Mouse (Mus musculus) hindlimb bud, embryonic 11.5 days (tissue): ENCODE data around the gene Galnt17.

Experiments
- DNase-seq: peaks from one replicate; pipeline ENCODE4 v3.0.0-alpha.2; 2012; ENCODE audit warnings: low read depth, low spot score; ENCODE audit errors: extremely low spot score

Galnt17 gene

DNA sequence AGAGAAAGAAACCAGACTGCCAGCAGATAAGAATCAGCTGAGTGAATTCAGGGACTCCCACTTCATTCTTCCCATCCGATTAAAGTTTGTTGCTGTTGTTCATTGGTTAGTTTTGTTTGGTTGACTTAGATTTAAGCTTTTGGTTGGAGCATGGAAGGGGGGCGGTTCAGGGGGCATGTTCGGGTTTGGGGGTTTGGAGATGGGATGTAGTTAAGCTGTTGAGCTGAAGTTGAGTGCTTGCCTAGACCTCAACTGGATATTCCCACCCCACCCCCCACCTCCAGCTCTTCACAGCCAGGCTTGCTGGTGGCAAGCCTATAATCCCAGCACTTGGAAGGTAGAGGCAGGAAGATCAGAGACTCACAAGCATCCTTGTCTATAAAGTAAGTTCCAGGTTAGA, at the start of gene Galnt17:
Gene Galnt17 (minus strand): TSS at position 101 of the 400 bp plus-strand sequence.
- DNase-seq, result no peak

DNA sequence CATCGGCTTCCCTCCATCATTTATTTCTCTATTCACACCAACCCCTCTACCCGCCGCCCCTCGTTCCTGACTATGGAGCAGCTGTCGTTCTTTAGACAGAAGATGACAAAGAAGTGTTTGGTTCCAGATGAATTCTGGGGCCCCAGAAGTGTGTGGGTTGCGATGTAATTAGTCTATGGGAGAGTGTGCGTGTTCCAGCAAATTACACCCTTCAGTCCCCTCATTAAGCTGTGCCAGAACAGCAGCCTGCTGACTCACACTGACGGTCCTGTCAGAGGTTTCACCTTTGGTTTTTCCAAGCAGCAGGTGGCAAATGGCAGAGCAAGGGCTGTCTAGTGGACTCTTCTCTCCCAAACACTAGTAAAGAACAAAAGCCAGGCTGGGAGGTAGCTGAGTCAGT, 26.2 kb upstream of the Galnt17 start:
- DNase-seq, result no peak

DNA sequence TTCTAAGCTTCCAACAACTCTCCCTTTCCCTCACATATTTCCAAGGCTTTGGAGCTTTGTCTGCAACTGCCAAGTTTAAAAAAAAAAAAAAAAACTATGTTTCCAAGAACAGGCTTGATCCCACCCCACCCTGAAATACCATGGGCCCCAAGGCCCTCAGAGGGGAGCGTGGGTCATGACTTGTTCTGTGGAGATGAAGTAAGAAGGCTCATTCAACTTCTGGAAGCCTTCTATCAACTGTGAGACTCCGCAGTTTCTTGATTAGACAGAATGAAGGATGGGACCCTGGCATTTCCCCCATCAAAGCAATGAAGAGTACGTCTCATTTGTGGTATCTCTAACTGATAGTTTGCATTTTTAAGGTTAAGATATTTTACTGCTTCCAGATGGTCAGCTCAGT, 13.0 kb upstream of the Galnt17 start:
- no peak for DNase-seq

DNA sequence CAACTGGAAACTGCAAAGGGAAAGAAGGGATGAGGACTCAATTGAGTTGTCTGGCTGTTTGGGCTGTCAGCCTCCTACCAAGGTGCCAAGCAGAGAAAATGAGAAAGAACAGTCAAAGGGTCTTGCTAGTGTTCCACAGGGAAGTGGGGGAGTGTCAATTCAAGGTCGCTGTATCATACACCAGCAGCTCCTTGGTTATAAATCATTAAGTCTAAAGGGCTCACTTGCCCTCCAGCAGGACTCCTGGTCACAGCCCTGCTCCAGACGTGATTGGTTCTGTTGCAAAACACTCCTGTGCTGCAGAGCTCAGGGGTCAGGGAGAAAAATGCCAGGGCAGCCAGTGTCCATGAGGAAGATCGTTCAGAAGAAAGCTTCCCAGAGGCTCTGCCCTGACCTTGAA, 11.3 kb upstream of the Galnt17 start:
- DNase-seq, result no peak

DNA sequence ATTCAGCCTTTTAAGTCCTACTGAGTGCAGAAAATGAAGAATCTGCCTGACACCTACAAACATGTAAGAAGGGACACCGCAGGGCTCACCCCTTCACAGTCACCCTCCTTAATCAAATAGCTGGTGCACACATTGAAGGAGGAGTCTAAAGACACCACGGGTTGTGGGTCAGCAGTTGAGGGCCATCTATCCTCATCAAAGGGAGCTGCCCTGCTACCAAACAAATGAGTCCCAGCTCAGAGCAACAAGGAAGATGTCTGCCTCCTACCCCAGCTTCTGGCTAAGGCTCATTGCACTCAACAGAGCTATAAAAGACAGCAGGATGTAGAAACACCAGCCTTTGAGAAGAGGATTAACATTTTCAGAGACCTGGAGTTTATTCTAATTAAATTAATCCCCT, 10.8 kb upstream of the Galnt17 start:
- no peak for DNase-seq

DNA sequence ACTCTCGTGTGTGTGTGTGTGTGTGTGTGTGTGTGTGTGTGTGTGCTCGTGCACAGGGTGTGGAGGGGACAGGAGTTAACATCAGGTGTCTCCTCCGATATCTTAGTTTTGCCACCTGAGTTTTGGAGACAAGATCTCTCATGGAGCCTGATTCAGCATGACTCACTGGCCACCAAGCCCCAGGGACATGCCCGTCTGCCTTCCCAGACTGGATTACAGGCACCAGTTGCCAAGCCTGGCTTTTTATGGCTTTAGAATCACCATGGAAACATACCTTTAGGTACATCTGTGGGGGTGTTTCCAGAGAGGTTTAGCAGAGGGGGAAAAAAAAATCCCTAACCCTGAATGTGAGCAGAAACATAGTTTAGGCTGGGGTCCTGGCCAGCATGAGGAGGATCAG, 6.7 kb upstream of the Galnt17 start:
- no peak for DNase-seq

DNA sequence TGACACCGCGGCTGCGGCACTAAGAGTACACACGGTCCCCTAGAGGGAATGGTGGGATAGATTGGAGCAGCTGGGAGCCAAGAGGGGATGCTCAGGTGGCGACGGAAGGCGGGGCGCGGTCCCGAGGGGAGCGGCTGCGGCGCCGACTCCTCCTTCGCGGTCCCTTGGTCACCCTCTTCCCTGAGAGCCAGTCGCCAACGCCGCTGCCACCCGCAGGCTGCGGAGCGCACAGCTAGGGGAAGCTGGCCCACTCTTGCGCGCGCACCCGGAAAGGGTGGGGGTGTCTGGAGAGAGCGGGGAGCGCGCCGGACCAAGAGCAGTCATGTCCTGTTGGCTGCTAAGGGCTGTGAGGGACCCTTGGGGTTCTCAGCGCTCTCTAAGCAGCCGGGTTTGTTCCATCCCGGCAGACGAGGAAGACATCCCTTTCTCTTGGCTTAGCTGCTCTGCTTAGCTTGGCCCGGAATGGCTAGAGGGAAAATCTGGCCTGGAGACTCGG, 593 bp downstream of the Galnt17 start:
- DNase-seq, result peak; percentile 24

DNA sequence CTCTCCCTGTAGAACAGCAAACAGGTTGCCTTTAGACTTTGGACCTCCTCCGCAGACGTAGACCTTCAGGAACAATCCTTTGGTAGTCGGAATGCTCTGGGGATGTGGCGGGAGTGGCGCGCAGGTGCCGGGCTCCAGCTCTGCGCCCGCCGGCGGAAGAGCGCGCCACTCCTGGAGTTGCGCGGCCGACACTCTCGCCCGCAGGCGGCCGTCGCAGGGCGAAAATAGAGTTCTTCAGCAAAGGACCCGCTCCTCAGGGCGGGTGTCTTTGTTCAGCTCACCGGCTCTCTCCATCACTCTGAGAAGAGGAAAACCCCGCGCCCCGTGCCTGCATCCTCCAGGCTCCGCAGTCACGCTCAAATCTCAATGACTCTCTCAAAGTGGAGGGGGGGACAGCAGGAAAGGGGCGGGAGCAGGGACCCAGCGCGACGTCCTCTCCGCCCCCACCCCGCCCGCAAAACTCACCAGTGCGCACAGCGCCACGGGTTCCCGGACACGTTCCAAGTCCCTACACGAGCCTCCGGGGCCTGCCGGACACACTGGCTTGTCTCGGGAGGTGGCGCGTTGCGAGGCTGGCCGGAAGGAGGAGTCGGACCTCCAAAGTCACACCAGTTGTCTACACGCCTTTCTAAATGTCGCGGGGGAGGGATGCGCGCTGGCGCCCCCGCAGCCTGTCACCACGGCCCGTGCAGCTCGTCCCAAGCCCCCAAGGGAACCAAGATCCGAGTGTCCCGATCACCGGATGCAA, 1.2 kb downstream of the Galnt17 start:
- DNase-seq, result no peak

DNA sequence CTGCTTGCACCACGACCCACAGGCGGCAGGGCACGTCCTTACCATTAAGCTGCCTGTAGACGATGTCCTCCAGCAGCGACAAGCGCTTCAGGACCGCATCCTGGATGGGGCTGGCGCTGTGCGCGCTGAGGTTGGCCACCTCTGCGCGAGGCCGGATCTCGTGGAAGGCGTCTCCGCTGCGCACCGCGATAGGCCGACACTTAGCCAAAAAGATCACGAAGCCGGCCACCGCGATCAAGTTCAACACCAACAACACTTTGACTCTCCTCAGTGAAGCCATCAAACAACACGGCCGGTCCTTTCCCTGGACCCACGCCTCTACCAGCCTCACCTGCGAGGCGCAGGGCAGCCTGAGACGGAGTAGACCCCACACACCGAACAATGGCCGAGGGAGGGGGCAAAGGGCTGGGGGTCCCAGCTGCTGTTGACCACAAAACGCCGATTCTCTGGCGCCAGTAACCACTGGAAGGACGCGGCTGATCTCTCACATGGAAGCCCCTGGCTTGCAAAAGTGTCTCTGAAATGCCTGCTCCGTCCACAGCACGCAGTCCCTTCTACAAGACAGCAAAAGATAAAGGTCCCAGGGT, 1.9 kb downstream of the Galnt17 start:
- no peak for DNase-seq

DNA sequence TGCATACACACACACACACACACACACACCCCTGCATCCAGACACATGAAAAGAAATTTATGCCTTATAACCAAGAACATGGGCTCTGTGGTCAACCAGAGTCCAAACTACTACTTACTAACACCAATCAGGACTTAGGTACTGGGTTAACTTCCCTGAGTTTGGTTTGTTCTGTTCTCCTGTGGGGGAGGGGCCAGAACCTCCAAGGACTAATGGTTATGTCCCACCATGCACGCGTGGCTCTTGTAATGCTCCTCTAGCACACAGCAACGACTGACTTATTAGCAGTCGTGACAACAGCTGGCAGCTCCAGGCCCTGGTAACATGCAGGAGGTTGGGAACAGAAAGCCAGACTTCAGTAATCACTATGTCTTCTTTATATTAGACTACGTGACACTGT, 3.1 kb downstream of the Galnt17 start:
- no peak for DNase-seq

DNA sequence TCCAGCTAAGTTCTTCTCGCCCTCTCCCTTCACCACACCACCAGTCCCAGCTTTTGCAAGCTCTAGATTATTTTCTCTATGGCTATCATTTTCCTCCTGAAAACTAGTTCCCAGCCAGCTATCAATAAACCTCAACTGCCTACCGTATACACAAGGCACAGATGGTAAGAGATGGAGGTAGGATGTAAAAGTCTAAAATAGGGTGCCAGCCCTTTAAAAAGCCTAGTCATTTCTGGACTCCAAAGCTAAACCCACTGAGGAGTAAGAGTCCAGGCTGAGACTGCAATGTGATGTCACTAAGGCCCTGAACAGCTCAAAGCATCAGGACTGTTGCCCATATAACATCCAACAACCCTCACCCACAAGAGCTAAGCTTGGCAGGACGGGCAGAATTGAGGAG, 6.8 kb downstream of the Galnt17 start:
- DNase-seq, result no peak

DNA sequence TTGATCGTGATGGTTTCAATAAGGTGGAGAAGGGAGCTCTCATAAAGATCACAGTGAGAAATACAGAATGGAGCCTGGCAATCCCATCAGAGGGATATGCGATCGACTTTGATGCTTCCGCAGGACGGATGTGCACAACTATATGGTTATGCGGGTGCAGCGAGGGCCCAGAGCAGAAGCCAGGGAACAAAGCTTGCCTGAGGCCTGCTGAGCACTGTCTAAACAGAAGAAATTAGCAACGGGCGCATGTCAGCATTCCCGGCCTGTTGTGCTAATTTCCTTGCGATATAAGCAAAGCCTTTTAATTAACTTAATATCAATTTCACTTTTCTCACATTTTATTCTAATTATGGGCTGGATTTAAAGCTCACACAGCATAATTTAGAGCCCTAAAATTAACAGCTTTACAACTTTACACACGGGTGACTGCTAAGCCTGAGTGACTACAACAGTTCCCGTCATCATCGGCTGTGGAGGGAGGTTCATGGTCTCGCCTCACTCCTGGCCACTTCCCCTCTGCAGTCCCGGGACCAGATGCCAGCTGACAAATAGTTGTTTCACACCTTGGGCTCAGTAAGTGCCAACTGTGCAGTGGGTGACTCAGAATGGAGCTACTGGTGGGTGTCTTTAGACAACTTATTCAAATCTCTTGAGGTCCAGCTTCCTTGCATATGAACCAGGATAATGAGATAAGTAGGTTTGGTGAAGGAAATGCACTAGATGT, 14.4 kb downstream of the Galnt17 start:
- no peak for DNase-seq

DNA sequence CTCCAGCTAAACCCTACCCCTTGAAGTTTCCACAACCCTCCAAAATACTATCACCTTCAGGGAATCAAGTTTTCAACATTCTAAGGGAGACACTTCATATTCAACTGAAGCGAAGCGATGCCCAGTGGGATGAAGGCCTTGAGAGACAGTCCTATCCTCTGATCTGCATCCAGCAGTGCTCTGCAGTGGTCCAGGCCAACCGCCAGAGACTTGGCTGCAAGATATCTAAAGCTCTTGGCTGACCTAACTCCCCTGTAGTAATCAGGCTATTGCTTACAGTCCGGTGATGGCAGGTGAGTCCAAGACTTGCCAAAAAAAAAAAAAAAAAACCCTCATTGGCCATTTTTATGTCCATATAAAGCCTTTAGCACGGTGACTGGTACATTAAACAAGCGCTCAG, 21.2 kb downstream of the Galnt17 start:
- DNase-seq, result no peak

DNA sequence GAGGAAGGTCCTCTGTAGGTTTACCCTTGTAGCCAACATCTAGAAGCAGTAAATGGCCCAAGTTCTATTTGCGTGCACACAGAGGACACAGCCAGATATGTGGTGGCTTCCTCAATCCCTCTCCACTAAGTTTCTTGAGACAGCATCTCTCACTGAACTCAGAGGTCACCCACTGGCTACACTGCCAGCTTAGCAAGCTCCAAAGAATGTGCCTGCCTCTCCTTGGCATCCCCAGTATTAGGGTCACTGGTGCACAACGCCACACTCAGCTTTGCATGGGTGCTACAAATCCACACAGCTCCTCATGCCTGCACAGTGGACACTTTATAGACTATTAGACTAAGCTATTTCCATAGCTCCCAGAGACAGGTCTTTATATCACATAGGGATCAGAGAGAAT, 21.6 kb downstream of the Galnt17 start:
- no peak for DNase-seq

DNA sequence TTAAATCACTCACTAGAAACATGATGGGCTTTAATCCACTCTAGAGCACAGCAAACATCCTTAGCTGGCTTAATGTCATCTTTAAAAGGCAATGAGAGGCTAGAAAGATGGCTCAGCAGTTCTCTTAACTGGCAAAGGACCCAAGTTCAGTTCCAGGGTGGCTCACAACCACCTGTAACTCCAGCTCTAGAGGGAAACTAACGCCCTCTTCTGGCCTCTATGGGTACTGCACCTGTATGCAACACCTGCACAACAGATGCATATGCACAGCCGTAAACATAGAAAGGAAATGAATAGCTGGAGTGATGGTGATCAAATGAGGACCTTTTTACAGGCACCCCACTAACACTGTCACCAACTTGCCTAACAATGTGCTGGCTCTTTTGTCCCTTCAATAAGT, 27.9 kb downstream of the Galnt17 start:
- DNase-seq, result no peak

DNA sequence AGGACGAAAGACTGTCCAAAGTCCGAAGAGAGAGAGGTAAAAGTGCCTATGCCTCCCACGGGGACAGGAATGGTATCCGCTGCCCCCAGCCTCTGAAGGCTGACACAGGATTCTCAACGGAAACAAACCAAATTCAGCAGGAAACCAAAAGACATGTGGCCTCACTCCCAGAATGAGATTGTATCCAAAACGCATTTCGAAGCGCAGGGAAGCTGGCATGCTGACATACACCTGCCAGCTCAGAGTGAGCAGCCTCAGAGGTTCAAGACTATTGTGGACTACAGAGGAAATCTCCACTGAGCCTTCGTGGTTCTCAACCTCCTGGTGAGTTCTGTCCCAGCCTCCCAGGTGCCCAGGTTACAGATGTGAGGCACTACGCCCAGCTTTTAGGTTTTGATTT, 29.0 kb downstream of the Galnt17 start:
- no peak for DNase-seq

DNA sequence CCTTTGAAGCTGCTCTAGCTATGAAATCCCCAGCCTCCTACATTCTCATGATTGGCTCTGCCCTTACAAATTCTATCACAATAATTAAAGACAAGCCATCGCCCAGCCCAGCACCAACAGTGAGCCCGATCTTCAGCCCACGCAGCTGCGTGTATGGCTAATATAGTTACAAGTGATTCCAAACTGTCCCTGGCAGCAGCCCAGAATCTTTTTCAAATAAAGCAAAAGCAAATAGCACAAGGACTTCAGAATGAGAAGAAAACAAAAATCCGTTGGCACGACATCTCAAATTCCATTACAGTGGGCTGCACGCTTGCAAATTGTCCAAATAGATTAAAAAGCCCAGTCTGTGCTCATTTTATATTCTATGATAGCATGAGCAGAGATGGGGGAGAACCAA, 31.1 kb downstream of the Galnt17 start:
- DNase-seq, result no peak

DNA sequence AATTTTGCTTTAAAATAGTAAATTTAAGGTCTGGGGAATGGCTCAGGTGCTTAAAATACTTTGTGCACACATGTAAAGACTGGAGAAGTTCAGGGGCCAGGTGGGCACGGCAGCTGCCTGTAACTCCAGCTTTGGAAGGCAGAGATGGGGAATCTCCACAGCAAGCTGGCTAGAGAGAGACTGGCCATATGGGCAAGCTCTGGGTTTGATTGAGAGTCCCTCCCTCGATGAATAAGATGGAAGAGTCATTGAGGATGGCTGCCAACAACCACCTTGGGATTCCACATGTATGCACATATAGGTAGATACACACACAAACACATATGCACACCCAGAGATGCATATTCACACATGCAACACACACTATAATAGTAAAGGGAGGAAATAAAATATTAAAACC, 42.0 kb downstream of the Galnt17 start:
- no peak for DNase-seq

DNA sequence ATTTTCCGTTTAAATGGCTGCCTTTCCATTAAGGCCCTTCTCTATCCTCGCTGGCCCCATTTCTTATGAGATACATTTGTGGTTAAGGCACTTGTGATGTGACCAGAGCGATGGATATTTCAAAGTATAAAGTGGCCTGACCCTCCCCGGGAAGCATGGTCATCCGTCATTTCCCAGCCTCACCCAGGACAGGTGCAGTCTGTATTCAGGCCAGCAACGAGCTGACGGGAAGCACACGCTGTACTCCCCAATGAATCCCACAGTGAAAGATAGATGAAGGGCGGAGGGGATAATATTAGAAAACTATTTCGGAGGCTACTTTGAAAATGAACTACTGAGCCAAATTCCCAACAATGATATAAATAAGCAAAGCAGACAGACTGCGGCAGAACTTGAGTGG, 44.2 kb downstream of the Galnt17 start:
- DNase-seq, result no peak

DNA sequence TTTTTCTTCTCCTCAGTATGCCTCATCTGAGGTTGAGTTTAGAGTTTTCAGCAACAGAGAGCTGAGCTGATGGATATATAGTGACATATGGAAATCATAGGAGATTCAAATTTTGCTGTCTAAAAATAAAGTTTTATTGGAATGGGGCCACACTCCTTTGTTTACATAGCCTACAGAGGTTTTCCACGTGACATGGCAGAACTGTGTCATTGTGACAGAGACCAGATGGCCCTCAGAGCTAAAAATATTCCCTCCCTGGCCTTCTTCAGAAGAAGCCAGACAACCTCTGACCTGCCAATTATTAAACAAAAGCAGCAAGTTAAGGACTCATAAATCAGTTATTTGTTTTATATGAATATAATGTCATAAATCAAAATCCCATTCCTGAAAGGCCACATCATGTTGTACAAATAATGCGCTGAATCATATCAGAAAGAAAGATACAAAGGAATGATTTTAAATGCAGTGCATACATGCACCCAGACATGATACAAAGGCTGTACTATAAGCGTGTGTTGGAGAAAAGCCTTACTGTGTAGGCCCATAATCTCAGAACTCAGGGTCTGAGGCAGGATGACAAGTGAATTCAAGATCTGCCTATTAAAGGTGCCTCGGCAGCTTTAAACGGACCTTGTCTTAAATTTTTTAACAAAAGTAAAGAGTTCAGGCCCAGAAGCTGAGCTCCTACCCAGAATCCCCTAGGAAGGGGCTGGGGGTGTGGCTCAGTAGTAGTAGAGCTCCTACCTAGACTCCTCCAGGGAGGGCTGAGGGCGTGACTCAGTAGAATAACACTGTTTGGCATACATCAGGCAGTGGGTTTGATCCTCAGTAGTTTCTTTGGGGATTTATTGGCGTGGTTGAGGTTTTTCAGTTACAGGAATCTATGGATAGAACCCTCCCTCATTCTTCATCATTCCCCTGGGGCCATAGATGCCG, 57.3 kb downstream of the Galnt17 start:
- no peak for DNase-seq

DNA sequence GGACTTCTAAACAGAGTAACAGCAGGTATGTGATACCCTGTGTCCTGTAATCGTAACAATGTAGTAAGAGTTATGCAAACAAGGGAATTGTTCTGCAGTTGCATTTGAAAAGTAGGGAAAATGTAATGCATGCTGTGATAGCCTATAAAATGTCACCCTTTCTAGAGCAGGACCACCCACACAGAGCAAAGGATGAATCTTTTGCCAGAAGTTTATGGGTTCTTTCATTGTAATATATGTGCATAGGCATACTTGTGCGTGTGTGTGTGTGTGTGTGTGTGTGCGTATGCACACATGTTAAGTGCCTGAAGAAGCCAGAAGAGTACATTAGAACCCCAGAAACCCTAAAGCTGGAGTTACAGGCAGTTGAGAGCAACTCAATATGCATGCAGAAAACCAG, 59.9 kb downstream of the Galnt17 start:
- DNase-seq, result no peak
